Mouse (Mus musculus) heart, postnatal 36 days (tissue): ENCODE measurements around the gene Klrg1. TPM values are rescaled to one million over a fixed set of nuclear protein-coding genes. Genes with fewer than 3 reads are reported as not detected.
A peak's percentile ranks its signal among the peaks of the same experiment; 100 is the strongest.

Experiments used
- DNase-seq, 2 experiments: peaks; one replicate each; pipeline ENCODE4 v3.0.0; 2021 to 2022
- intact Hi-C: fragments of 180-260 bp; cut with DNase I; formaldehyde crosslinking; loops from one replicate; pipeline ENCODE4 v1.15.1; 2025
- total RNA-seq, 2 experiments: library from RNA; stranded (reverse); gene quantifications; 2 replicates each; pipeline ENCODE4 v1.2.3; 2021

The Klrg1 gene
- total RNA-seq, result not detected

- DNase-seq, result no peak
- intact Hi-C loops, result no loop called here
Observed at GRCm38 (mm10) chr6:122282782-122283181, at the start of gene Klrg1. TSS of gene Klrg1 (minus strand) at chr6:122282882.

- no peak for DNase-seq
- intact Hi-C loops, result no loop called here
Observed at GRCm38 (mm10) chr6:122325361-122325975, 42.8 kb upstream of the Klrg1 start.

DNA sequence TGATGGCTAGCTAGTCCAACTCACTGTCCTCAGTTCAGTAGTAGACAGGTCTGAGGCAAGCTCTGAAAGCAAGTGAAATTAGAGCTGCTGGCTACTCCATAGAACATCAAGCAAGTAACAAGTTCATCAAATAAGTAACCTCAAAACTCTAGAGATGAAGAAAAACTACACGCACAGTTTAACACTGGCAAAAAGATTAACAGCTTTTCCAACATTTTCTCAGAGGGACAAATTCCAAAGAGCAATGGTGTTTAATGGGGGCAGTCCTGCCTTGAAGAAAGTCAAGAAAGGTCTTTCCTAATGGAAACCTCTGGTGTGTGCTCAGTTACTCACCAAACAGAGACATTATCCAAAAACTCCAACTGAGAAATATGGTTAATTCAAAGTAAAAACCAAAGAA, 36.0 kb upstream of the Klrg1 start:
- intact Hi-C loops, result no loop called here

GRCm38 (mm10) chr6:122310187-122310820, 27.6 kb upstream of the Klrg1 start:
- DNase-seq, result no peak
- intact Hi-C loops, result no loop called here

More for the DNA sequence above, 36.0 kb upstream of the Klrg1 start:
- DNase-seq, result no peak

GRCm38 (mm10) chr6:122309446-122309960, 26.8 kb upstream of the Klrg1 start:
- DNase-seq, result no peak
- intact Hi-C loops, result no loop called here

DNA sequence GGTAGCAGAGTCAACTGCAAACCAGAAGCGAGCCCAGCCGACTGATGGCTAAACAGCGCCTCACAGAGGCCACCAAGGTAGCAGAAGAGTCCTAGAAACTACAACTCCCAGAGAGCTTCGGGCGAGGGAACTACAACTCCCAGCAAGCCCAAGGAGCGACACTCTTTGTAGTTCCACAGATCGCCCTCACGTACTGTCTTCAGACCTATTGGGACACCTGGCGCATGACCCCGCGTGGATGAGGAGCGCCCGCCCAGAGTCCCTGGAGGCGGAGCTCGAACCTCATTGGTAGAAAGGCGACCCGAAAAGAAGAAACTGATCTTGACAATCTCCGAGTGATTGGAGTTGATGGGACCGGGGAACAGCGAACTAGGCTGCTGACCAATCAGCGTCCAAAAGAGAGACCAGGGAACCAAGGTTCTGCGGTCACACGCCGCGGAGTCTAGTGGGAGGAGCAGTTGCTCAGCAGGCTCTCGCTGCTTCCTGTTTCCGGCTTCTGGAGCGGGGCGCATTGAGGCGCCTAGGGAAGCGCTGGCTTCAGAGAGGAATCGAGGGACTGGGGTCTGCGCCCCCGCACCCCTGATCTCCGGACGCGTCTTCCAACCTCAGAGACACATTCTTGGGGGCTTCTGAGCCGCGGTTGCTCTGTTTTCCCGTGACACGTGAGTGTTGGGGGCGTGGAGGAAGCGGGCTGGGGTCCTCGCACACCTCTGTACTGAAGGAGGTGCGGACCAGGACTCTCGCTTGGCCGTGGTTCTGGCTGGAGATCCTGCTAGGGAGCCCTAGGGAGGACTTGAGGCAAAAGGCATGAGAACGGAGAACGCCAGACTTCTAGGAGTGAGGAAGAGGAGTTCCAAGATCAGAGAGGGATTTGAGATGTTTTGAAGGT, 26.1 kb upstream of the Klrg1 start, which contains the start of gene M6pr:
Gene M6pr, plus strand, starts transcription at position 216 of the 889 bp plus-strand sequence.
- peak; percentile 89 to 91 for DNase-seq
- intact Hi-C loops, result no loop called here

- intact Hi-C loops, result no loop called here
- no peak for DNase-seq
Observed at GRCm38 (mm10) chr6:122308136-122308504, 25.4 kb upstream of the Klrg1 start.

- intact Hi-C loops, result no loop called here
Observed at GRCm38 (mm10) chr6:122306707-122307106, 24.0 kb upstream of the Klrg1 start.

GRCm38 (mm10) chr6:122304790-122305555, 22.3 kb upstream of the Klrg1 start:
- DNase-seq, result no peak
- intact Hi-C loops, result loop anchor here (1.0 to 5.0 kb wide), 3 partner anchors 46 to 748 kb away; no protein-coding TSS in a partner anchor

More at GRCm38 (mm10) chr6:122306707-122307106, 24.0 kb upstream of the Klrg1 start:
- no peak for DNase-seq

GRCm38 (mm10) chr6:122304355-122304754, 21.7 kb upstream of the Klrg1 start:
- DNase-seq, result peak; percentile 71 to 86
- intact Hi-C loops, result loop anchor here (1.0 to 5.0 kb wide), 3 partner anchors 45 to 747 kb away; no protein-coding TSS in a partner anchor

GRCm38 (mm10) chr6:122303526-122303925, 20.8 kb upstream of the Klrg1 start:
- intact Hi-C loops, result loop anchor here (5.0 kb wide), 2 partner anchors 89 to 746 kb away; no protein-coding TSS in a partner anchor
- no peak for DNase-seq

GRCm38 (mm10) chr6:122302661-122303060, 20.0 kb upstream of the Klrg1 start:
- DNase-seq, result no peak
- intact Hi-C loops, result loop anchor here (5.0 kb wide), 2 partner anchors 90 to 745 kb away; no protein-coding TSS in a partner anchor

DNA sequence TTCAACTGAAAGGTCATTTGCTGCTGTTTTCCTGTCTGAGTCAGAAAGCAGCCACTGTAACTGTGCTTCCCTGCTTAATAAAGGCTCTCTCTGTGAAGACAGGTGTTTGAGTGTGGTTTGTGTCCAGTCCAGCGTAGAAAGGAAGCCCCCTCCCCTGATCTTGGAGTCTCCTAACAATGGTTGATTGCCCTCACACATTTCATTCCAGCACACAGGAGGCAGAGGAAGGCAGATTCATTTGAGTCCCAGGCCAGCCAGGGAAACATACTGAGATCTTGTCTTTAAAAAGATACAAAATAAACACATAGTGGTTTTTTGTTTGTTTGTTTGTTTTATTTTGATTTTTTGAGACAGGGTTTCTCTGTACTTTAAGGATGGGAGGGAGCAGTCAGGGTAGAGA, 19.4 kb upstream of the Klrg1 start:
- no peak for DNase-seq
- intact Hi-C loops, result loop anchor here (5.0 kb wide), 2 partner anchors 90 to 745 kb away; no protein-coding TSS in a partner anchor

DNA sequence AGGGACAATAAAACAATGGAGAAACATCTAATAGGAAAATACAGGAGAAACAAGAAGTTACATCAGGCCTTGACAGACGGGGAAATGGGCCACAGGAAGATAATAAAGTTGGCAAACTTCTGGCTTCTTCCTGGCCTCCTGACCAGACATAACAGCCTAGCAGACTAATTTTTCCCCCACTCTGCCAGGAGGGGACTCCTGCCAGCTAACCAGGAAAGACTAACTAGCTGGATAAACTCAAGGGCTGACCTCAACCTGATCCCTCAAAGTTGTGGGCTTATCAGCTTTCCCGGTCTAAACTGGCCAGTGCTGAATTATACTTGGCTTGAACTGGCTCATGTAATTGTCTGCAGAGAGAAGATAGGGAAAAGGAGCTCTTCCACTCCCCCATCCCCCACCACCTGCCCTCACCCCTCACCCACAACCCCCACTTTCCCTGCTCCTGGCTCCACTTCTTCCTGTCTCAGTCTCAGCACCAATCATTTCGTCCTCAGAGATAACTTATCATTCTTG, 17.0 kb upstream of the Klrg1 start:
- intact Hi-C loops, result loop anchor here (5.0 kb wide), 2 partner anchors 93 to 742 kb away; no protein-coding TSS in a partner anchor
- DNase-seq, result no peak

- intact Hi-C loops, result no loop called here
- no peak for DNase-seq
Observed at GRCm38 (mm10) chr6:122298223-122298609, 15.5 kb upstream of the Klrg1 start.

DNA sequence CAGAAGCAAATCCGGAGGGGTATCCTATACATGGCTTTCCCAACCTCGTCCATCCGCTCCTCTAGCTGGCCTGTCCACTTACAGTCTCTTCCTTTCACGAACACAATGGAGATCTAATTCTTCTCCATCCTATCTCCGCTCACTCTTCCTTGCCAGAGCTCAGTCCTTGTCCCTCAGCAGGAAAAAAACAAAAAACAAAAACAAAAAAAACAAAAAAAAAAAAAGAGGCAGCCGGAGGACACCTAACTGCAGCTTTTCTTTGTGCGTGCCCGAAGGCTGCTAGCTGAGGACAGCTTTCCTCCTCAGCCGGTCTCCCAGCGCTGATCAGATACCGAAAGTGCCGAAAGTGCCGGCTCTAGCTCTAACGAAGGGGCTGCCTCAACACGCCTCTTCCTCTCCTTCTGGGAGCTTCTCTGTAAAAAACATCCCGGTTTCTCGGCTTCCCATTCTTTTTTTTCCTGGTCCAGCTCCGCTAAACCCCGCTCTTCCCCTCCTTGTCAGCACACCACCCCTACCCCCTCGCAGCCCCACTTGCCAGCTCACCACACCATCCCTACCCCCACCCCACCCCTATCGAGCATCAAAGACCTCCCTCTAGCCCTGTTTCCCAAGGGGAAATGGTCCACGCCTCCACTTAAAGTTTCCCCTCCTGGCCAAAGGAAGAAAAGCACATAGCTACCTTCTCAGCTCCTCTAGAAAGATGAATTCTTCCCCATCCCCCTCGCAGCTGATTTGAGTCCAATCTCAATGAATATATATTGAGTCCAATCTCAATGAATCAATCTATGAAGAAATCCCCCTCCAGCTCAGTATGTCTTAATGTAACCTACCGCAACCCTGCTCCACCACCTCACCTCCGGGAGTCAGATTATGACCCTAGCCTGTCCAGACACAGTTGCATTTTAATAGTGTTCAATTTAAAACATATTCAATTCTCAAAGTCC, 14.9 kb upstream of the Klrg1 start:
- intact Hi-C loops, result no loop called here
- DNase-seq, result peak in 1 of 2 experiments; percentile 9

DNA sequence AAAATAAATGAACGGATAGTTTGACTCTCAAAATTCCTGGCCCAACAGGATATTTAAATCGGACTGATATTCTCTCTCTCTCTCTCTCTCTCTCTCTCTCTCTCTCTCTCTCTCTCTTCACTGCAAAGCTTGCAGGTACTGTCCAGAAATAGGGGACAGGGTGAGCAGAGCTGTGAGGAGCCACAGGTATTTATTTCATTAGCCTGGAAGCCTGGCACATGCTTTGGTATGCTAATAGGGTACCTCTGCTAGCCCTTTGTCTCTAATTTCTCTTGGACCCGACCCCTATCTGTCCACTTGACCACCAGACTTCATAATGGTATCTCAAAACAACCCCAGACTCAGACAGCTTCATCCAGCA, 14.2 kb upstream of the Klrg1 start:
- no peak for DNase-seq
- intact Hi-C loops, result no loop called here

- intact Hi-C loops, result no loop called here
- no peak for DNase-seq
Observed at GRCm38 (mm10) chr6:122295242-122295641, 12.6 kb upstream of the Klrg1 start.

- intact Hi-C loops, result no loop called here
- no peak for DNase-seq
Observed at GRCm38 (mm10) chr6:122294290-122294689, 11.6 kb upstream of the Klrg1 start.
